Comparison of ENCODE assay signal across 1 mouse cellular context in genomic region chr3:31038689-31039088, GRCm38 (mm10).
A peak's percentile ranks its signal among the peaks of the same experiment; 100 is the strongest.
TF ChIP-seq lines count a peak whose summit lies in the region.

No protein-coding gene starts in this region.

TF ChIP-seq in CH12.LX, 34 proteins besides CTCF, POLR2A, EP300 and RAD21:
- TF ChIP-seq IRF4 (IDR thresholded peaks at IDR 0.05; ENCODE audit: low read depth, low read length), result peak; percentile 81
- peak; percentile 63; the same call in 1 of the 2 replicates for TF ChIP-seq MAX (IDR thresholded peaks at IDR 0.05; ENCODE audit: low read length)
- TF ChIP-seq JUND (conservative IDR thresholded peaks at IDR 0.05; ENCODE audit: low read depth, low read length), result peak; percentile 71; the same call in 1 of the 2 replicates
- TF ChIP-seq ETS1 (conservative IDR thresholded peaks at IDR 0.05; ENCODE audit: low read depth, low read length), result peak; percentile 55
- TF ChIP-seq MYC (IDR thresholded peaks at IDR 0.05; ENCODE audit: low read depth, low read length), result peak; percentile 72
- 0 out of 2 replicates have a peak, but pooled peaks have one; percentile 18 for TF ChIP-seq SIN3A (IDR thresholded peaks at IDR 0.05; ENCODE audit: low read length)
- peak; percentile 57 for TF ChIP-seq JUN (IDR thresholded peaks at IDR 0.05; ENCODE audit: insufficient read depth, low read depth, low read length)
- TF ChIP-seq BHLHE40 (IDR thresholded peaks at IDR 0.05; ENCODE audit: low read depth, low read length), result peak; percentile 63
- no peak for TF ChIP-seq GABPA (IDR thresholded peaks at IDR 0.05; ENCODE audit: insufficient replicate concordance, low read depth, low read length)
- TF ChIP-seq USF2 (conservative IDR thresholded peaks at IDR 0.05; ENCODE audit: low read depth, low read length), result no peak; the same call in 1 of the 2 replicates
- TF ChIP-seq MEF2A (IDR thresholded peaks at IDR 0.05; ENCODE audit: borderline replicate concordance, low read depth, low read length), result peak; percentile 24; the same call in 1 of the 2 replicates
- TF ChIP-seq ZKSCAN1 (IDR thresholded peaks at IDR 0.05; ENCODE audit: borderline replicate concordance, low read depth, low read length), result no peak
